Mouse (Mus musculus) telencephalon, adult 2 months (tissue): ENCODE results near the gene Asb7.

ENCODE experiments used
- DNase-seq: peaks from one replicate; pipeline ENCODE4 v3.0.0-alpha.2; 2011; ENCODE audit warnings: low read depth, low spot score

Gene Asb7

GRCm38 (mm10) chr7:66655471-66655870 lies 33.9 kb downstream of the Asb7 start:
- DNase-seq = no peak

DNA sequence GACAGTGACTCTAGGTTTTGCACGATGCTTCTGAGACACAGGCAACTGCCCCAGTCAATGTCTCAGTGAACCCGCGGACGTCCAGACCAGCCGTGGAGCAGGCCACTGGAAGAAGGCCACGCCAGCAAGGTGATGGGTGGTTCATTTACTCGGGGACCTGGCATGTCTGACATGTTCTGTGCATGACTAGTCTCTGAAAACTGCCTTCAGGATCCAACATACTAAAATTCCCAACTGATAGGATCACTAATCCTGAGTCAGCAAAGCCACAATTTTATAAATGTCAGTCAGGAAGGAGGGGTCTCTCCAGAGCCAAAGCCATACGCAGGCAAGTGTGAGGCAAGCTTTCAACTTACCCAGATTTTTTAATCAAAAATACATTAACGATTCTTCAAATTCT lies 35.8 kb downstream of the Asb7 start:
- DNase-seq = no peak

- no peak for DNase-seq
Observed at GRCm38 (mm10) chr7:66652216-66652615, 37.2 kb downstream of the Asb7 start.

- no peak for DNase-seq
Observed at GRCm38 (mm10) chr7:66650883-66651282, 38.5 kb downstream of the Asb7 start.

GRCm38 (mm10) chr7:66649181-66649580 lies 40.2 kb downstream of the Asb7 start:
- DNase-seq = no peak

DNA sequence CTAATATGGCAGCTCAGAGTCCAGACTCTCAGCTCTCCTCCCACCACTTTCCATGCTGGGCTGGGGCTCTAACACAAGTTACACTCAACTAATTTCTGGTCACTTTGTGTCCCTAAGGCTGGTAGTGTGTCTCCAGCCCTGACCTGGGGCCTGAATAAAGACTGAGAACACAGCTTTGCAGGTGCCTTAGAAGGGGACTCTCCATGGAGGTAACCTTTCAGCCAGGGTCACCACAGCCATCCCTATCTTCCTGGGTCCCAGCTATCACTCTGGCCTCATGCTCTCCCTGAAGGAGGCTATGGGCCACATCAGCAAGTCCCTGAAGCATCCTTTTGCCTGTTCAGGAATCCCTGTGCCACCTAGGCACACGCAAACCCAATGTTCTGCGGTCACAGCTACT lies 43.7 kb downstream of the Asb7 start:
- no peak for DNase-seq

DNA sequence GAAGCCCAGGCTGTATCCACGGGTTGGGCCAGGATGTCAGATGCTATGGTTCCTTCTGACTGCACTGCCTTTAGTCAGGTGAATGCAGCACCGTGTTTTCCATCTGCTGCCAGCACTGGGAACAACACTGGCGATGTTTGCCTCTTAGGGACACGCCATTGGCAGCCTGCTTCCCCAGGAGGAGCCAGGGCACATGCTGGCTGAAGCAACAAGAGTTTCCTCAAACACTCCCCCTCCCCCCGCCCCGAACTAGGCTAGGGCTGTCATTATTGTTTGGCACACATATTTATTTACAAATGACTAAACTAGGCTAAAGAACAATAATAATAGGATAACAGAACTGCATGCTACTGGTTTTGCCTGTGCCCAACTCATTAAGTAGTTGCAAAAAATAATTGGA lies 56.0 kb downstream of the Asb7 start:
- no peak for DNase-seq

- no peak for DNase-seq
Observed at GRCm38 (mm10) chr7:66630154-66630800, 59.1 kb downstream of the Asb7 start.

DNA sequence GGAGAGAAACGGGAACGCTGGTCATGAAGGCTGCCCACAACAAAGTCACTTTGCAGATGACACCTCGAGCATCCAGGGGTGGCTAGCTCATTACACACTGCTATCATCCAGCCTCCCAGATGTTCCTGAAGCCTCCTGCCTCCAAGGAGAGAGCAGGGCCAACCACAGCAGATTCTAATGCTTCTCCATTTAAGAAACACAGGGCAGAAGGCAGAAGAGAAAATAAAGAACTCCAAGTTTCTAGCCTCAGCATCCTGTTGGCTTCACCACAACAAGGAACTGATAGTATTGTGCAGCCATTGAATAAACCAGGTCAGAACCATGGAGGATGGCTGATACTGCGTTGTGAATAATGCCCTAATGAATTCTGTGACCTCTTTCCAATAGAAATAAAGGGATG lies 60.0 kb downstream of the Asb7 start:
- DNase-seq = no peak

DNA sequence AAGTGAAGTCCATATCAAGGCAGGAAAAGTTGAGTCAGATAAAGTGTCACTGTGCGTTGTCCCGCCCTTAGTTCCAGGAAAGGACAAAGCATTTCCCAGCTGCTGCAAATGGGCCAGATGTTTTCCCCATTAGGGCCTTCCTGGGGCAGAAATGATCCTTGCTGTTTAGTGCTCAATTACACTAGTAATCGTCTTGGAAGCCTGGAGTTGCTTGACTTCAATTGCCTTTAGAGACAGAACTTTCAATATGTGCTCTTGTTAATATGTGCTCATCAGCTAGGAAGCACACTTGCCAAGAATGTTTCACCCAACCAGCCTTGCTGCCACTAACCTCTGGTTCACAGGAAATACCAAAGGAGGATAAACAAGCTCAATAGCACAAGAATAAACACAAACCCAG lies 66.0 kb downstream of the Asb7 start:
- no peak for DNase-seq

DNA sequence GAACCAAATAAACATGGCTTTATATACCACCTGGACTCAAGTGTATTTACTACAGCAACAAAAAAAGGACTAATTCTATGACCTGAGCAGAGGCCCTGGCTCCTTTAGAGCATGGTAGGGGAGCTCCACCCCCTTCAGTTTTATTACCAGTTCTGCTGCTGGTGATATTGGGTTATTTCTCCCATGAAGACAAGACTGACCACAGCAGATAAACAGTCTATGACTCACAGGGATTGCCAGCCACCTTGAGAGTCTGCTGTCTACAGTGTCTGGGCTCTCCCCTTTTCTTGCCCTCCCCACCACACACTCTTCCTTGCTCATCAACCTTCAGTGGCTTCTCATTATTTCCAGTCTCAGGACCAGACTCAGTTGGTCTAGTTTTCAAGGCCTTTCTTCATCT lies 87.5 kb downstream of the Asb7 start:
- no peak for DNase-seq

- no peak for DNase-seq
Observed at GRCm38 (mm10) chr7:66600622-66601610, 88.5 kb downstream of the Asb7 start.

DNA sequence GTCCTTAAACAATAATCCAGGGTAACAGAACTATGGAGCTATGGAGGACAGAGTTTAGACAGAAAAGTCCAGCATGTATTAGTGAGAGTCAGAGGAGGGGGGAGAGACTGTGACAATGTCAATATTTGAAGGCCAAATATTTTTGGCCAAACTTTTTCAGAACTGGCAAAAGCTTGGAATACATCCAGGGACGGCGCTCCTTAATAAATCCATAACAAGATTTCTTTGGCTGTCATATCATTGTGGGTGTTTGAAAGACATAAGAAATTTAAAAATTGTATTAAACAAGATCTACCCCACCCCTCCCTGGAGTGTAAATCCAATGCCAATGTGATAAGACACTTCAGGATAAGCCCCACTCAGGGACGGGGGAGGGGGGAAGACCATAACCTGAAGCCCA lies 89.3 kb downstream of the Asb7 start:
- no peak for DNase-seq

DNA sequence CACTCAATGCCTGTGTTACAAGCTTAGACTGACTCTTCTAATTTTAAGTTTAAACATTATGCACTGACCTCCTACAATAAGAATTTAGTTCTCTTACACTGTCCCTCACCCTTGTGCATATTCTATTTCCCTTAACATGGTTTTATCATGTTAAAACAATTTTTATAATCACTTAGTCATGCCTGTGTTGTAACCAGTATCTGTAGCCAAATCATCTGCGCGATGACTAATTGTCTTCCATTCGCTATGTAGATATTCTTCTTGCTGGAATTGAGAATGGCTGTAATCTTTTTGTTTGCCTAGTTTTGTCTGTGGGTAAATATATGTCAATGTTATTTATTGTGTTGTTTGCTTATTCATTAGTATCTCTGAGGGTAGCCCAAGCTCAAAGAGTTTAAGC lies 91.5 kb downstream of the Asb7 start:
- DNase-seq = no peak
